Mouse (Mus musculus) right cerebral cortex, postnatal 10 days (tissue): ENCODE data around the gene Siva1.
A peak's percentile ranks its signal among the peaks of the same experiment; 100 is the strongest.

ENCODE experiments used
- DNase-seq, 2 experiments: peaks; one replicate each; pipeline ENCODE4 v3.0.0; 2021; ENCODE audit warnings: low spot score in 2 of 2

Siva1 gene

DNA sequence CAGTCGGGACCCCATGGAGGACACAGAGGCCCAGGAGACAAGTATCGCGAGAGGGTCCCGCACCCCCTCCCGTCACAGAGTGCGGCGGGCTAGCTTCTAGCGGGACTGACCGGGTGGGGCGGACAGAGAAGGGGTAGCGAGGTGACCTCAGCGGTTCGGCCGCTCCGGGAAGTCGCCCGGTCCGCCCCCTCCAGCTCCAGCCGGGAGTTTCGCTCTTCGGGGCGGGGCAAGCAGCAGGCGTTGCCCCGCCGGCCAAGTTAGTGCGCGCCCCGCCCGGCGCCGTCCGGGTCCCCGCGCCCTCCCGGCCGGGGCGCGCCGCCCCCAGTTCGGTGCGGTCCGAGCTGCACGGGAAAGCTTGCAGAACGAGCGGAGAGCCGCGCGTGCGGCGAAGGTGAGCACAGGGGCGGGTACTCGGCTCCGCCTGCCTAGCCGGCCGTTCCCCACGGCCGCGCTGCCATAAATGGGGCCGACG lies 34.1 kb downstream of the Siva1 start, which contains the start of gene Zbtb42:
Zbtb42 (plus strand) TSS at position 274 of the 472 bp plus-strand sequence.
- DNase-seq = no peak

DNA sequence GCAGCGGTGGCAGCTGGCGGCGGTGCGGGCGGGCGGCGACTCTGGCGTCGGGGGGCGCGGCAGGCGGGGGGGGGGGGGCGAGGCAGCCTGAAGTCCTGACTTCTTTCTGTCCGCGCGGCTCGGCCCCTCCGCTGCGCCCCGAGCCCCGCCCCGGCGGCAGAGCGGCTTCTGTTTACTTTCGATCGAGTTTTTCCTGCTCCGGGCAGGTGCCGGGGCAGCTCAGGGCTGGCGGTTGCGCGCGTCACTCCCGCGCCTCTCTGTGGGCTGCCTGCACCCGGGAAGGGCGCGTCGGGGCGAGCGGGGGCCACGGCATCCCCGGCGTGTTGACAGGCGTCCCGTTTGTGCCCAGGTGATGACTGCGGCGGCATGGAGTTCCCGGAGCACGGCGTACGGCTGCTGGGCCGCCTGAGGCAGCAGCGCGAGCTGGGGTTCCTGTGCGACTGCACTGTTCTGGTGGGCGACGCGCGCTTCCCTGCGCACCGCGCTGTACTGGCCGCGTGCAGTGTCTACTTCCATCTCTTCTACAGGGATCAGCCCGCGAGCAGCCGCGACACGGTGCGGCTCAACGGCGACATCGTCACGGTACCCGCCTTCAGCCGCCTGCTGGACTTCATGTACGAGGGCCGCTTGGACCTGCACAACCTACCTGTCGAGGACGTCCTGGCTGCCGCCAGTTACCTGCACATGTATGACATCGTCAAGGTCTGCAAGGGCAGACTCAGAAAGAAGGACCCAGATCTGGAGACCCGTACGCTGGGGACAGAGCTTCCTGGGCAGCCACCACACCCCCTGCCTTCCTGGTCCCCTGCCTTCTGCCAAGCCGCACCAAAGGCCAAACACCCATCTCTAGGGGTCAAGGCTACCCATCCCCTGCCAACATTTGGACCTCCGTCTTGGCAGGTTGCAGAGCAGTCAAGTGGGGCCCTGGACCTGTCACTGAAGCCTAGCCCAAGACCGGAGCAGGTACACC lies 34.8 kb downstream of the Siva1 start:
- no peak for DNase-seq

DNA sequence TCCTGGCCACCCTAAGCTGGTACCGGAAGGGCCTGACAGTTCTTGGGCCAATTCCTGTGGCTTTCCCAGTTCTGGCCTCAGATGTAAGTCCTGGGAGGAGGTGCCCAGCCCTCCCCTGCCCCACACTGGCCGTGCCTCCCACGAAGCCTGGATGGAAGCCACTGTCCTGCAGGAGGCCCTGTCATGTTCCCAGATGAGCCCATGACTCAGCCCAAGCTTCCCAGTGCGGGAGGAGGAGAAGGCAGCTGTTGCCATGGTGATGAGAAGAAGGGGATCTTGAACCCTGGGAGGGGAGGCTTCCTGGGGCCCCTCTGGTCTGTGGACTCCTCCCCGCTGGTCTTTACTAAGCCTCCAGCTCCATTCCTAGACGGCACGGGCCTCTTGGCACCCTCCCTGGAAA lies 38.9 kb downstream of the Siva1 start:
- DNase-seq = peak in 1 of 2 experiments; percentile 54

DNA sequence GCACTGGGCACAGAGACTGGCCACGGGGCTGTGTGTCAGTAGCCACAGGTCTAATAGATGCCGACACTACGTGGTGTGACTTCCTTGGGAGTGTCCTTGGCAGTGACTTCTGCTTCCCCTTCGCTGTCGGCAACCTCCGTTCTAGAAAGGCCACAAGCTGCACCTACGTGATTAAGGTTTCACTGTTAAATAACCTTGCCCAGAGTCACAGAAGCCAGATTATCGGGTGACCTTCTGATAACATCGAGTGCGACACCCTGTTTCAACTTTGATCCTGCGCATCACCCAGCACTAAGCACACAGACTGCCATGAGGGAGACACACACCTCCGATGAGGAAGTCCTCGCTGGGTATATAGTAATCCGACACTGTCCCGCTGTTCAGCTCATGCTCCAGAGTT lies 44.0 kb downstream of the Siva1 start:
- no peak for DNase-seq

DNA sequence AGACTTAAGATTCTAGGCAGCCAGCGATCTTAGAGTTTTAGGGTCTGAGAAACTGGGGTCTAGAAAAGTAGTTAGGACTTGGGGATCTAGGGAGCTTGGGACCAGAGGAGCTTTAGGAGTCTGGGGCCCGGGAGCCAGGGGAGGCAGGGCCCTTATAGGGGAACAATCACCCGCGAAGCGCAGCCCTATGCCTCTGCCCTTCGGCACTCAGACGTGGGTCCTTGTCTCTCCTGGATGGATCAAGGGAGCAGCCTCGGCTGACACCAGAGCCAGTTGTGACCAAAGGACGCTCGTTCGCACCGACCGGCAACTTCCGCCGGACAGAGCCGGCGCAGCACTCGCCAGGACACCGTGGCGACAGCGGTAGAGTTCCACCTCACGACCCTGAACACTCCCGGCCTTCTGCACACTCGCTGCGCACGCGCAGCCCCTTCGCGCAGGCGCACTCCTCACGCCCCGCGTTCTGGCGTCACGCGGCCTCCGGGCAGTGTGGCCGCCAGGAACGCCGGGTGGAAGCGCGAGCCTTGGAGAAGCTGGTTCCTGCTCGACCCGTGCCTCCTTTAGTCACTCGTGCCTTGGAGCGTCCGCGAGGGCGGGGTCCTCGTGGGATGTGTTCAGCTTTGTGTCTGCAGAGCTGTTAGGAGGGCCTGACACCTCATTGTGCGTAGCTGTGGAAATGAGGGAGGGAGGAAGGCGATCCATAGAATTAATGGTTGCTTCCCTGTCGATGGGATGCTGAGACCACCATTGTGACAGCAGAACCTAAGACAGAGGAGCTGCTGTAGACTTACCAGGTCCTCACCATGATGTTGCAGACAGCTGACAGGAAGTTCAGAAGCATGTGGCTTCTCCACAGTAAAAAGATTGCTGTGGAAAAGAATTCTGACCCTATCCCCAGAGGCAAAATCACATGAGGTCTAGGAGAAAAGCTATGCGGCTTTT lies 49.0 kb downstream of the Siva1 start:
- DNase-seq = peak; percentile 96 to 97

DNA sequence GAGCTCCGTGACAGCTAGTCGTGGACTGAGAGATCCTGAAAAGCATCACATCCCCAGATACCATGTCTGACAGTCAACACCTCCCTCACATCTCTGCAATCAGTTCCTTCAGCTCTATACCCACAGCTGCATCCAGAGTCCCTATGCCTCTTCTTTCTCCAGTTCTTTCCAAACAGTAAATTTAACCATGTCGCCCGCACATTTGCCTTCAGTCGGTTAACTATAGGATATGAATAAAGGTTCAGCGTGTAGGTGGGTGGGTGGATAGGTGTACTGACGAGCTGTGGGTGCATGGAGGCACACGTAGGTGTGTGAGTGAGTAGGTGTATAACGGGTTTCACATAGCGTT lies 49.6 kb downstream of the Siva1 start:
- no peak for DNase-seq

DNA sequence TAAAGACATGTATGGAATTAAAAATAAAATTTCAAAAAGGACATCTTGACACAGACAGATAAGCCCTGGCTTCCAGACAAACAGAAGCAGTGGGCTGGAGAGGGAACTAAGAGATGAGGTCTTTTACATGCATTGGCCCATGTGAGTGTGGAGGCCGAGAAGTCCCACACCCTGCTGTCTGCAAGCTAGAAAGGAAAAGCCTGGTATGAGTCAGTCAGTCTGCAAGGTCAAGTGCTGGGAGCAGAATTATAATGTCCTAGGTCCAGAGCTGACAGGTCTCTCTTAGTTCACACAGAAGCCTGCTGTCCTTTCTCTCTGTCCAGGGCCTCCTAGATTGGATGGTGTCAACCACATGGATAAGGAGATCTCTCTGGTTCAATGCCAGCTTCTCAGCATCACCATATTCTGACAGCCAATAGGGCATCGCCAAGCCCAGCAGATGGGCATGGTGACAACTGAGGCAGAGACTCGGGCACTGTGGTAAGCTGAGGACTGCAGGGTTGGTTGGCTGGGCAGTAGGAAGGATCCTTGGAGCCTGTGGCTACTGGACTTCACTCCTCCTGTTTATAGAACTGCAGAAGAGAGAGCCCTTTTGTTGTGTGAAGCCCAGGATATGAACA lies 52.4 kb downstream of the Siva1 start:
- no peak for DNase-seq
